Mouse (Mus musculus) telencephalon, adult 2 months (tissue): Measurements from ENCODE around the gene Gm20683.

Source experiments
- DNase-seq: peaks from one replicate; pipeline ENCODE4 v3.0.0-alpha.2; 2011; ENCODE audit warnings: low read depth, low spot score

Gene Gm20683

DNA sequence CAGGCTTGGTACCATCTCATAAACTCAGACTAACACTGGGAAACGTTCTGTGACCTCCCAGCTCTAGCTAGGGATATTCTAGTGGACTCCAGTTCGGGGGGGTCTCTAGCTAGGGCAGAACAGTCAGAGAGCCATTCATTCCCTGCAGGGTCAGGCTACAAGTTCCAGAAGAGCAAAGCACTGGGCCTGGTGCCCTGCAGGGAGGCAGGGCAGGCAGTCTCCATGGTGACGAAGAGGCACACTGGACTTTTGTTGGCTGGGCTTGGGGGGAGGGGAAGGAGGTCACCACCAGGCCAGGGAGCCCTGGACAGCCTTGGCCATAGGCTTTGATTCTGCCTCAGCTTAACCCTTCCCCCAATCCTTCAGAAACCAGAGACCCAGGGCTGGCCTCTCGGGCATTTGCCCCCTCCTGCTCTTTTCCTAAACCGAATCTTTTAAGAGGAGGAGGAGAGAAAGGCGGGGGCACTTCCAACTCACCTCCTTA is 45.9 kb downstream of the Gm20683 start, which contains the start of gene AC134908.4:
AC134908.4 (minus strand) TSS at position 51 of the 484 bp plus-strand sequence.
- DNase-seq, result peak; percentile 58

DNA sequence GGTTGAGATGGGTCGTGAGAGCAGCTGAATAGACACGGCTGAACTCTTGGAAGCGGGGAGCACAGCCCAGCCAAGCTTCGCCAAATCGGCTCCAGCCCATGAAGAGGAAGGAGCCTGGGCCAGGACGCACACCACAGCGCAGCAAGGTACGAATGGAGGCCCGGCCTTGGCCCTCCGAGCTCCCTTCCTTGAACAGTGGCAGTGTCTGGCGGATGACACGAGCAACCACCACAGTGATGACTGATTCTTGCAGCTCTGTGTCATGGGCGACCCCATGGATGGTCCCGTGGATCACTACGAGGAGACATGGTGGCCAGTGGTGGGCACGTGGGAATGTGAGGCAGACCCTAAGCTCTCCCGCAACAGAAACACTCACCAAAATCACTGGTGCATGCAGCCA is 46.6 kb downstream of the Gm20683 start:
- DNase-seq, result no peak

DNA sequence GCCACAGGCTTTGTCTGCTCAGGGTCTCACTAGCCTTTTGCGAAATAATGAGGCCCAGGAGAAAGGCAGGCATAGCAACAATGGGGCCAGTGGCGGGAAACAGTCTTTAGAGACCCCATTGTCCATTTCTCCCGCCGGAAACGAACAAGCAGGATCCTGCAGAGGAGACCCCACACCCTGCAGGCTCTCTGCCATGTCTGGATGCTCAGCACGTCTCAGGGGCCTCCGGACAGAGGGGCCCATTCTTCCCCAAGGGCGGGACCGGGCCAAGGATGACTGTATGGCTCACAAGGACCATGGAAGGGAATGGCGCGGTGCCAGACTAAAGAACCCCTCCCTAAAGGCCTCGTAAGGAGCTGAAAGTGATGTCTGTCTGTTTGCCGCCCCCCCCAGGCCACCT is 47.4 kb downstream of the Gm20683 start:
- no peak for DNase-seq

DNA sequence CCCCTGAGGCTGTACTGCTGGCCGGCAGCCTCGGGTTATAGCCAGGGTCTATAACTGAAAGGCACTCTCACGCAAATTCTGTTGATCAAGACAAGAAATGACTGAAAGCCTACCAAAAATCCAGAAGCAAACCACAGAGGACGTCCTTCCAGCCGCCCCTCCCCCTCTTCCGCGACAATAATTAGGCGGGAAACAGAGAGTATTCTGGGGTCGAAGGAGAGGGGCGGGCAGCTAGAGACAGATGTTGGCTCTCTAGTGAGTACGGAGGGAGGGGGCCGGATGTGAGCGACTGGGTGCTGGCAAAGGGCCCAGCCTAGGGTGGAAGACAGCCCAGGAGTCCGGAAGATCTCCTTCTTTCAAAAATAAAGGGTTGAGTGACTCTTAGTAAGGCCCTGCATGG is 48.9 kb downstream of the Gm20683 start, which contains the start of gene Fam173a:
Fam173a (minus strand) TSS at position 287 of the 400 bp plus-strand sequence.
- DNase-seq, result no peak

DNA sequence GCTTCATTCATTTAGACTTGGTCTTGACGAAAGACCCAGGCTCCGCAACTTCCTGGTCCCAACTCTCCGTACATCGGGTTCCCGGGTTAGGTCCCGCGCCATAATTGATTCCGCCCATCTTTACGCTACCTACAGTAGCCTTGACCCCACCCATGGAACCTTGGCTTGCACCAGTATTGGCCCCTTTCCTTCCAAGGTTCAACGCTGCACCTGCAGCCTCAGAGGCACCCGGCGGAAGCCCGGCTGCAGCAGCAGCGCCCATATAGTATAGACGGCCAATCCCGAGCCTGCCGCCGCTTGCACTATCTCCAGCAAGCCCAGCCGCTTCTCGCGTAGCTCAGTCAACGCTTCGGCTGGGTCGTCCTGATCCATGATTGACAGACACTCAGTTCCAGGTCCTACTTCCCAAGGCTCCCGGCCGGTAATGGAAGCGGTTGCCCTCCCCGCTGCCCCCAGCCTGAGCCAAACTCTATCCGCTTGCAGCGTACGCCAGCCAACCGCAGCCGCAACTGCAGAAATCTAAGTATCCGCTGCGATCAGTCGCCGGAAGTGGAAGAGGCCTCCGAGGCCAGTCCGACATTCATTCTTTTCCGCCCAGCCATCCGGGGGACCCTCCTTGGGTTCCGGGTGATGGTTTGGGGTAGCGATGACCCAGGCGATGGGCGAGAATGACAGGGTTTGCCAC is 49.6 kb downstream of the Gm20683 start:
- DNase-seq, result peak; percentile 83

DNA sequence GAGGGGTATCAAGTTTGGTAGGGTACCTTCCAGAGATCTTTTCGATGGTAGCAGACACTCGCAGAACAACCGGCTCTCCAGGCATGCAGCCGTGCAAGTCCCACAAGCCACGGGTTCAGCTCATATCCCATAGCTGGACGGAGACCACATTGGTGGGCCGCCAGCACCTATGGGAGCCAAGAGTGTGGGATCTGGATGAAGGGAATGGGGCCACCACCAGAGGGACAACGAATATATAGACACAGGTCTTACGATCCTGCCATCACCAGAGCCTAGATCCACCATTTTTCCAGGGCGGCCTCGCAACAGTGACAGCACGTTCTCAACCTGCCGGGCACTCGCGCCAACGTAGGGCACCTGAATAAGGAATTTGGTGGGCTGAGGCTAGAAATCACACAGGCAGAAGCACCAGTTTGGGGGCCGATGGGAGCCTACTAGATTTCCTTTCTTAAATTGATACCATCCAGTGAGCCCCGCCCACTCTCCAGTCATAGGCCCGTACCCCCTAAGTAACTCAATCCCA is 50.2 kb downstream of the Gm20683 start:
- no peak for DNase-seq

DNA sequence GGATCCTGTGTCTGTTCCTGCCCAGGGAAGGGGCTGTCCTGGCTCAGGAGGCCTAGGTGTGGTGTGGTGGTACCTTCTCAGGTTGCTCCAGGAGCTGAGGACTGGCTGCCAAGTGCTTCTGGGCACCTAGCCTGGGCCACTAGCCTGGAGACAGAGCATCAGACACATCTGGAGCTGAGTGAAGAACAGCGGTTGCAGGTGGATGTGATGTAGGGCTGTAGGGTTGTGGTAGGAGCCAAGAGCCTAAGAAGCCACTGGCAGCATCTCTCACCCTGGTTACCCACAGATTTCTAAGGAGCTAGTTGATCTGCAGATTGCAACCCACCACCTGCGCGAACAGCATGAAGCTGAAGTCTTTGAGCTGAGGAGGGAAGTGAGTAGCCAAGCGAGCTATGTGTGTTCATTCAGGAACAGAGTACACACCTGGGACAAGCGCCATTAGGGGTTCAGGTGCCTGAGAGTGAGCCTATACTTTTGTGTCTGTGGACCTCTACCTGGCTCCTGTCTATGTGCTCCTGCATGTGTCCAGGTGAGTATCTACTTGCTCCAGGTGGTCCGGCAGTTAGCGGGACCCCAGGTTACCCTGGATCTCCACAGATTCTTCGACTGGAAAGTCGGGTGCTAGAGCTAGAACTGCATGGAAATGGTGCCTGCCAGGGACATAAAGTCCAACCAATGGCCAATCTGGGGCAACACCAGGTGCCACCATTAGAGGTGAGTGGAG is 54.6 kb downstream of the Gm20683 start:
- DNase-seq, result no peak

DNA sequence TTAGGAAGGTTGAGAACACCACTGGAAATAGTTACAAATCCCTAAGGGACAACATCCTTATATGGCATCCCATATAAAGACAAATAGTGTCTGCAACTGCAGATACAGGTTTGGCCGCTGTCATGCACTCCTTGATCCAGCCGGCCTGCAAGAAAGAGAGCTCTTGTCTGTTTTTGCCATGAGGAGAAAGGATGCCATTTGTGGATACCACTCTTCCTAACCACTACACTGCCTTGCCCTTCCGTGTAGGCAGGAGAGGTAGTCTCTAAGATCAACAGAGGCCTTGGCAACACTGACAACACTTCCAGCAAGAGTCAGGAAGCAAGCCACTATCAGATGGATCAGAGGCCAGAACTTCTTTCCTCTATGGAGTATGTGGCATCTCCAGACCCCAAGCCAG is 55.3 kb downstream of the Gm20683 start, which contains the start of gene Ccdc78:
Ccdc78 (plus strand) TSS at position 301 of the 400 bp plus-strand sequence.
- no peak for DNase-seq

DNA sequence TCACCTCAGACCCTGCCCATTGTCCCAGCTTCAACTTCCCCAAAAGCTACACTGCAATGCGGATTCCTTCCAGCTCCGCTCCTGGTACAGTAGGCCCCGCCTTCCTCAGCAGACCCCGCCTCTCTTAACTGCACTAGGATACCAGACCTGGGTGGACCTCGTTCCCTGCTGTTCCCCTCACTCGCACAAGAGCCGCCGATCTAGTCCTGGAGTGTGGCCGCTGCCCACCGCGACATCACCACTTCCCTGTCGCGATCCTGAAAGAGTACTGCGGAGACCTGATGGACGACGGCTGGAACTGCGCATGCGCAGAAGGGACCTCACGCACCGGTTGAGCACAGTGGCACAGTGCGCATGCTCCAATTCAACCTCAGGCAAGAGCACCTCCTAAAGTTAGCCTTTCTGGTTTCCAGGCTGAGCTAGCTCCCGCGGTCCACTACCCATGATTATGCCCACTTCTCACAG is 56.2 kb downstream of the Gm20683 start, which contains the start of gene Haghl:
Haghl (minus strand) TSS at position 393 of the 465 bp plus-strand sequence.
- peak; percentile 93 for DNase-seq
